Mouse (Mus musculus): ENCODE results near the gene Dmwd. TPM values are rescaled to one million over a fixed set of nuclear protein-coding genes. Genes with fewer than 3 reads are reported as not detected.

The Dmwd gene
- polyA plus RNA-seq, 1 experiment from 2014 or later = 20.2 TPM

- Histone ChIP-seq H3K4me3 (ENCODE audit: low read depth, low read length) (peak overlapping the region; percentile 90), H3K4me1 (ENCODE audit: control insufficient read depth, insufficient read depth, low read length) (peaks cover 10% of the 10 kb centered on the region), H3K27me3 (replicated peaks; ENCODE audit: control insufficient read depth, insufficient read depth, low read length) (no peaks in the 10 kb centered on the region), H3K9me3 (ENCODE audit: control insufficient read depth, low read length) (no peaks in the 10 kb centered on the region), H3K4me2 (ENCODE audit: low read depth, low read length) (peak overlapping the region; percentile 87), H3K36me3 (ENCODE audit: control insufficient read depth, insufficient read depth, low read length) (peaks cover 40% of the 10 kb centered on the region), H3K27ac (replicated peaks; ENCODE audit: low read depth, low read length) (peak overlapping the region; percentile 87), H3K9ac (ENCODE audit: low read depth, low read length) (peak overlapping the region; percentile 91)
- DNase-seq (ENCODE audit: low spot score) (no peak), ATAC-seq (ENCODE audit: low read depth) (no peak)
- WGBS = 1% methylated on average over 19 of the region's 22 CpGs
Measured at GRCm38 (mm10) chr7:19076586-19076991, 562 bp downstream of the Dmwd start.

- peak overlapping the region; percentile 91; the same call in 1 of the 2 replicates for H3K9ac ChIP-seq (ENCODE audit: low read depth, low read length)
- H3K9me3 ChIP-seq (ENCODE audit: control insufficient read depth, low read length) = no peaks in the 10 kb centered on the region
- peaks cover 10% of the 10 kb centered on the region for H3K4me1 ChIP-seq (ENCODE audit: control insufficient read depth, insufficient read depth, low read length)
- no peak for ATAC-seq (ENCODE audit: low read depth)
- H3K27me3 ChIP-seq (replicated peaks; ENCODE audit: control insufficient read depth, insufficient read depth, low read length) = no peaks in the 10 kb centered on the region
- peak overlapping the region; percentile 90 for H3K4me3 ChIP-seq (ENCODE audit: low read depth, low read length)
- no peak for DNase-seq (ENCODE audit: low spot score)
- H3K27ac ChIP-seq (replicated peaks; ENCODE audit: low read depth, low read length) = no peak overlapping the region
- WGBS = 70% methylated on average over 14 of the region's 14 CpGs
- H3K36me3 ChIP-seq (ENCODE audit: control insufficient read depth, insufficient read depth, low read length) = peaks cover 51% of the 10 kb centered on the region
- peak overlapping the region; percentile 87 for H3K4me2 ChIP-seq (ENCODE audit: low read depth, low read length)
Measured at GRCm38 (mm10) chr7:19077761-19078160, 1.7 kb downstream of the Dmwd start.

GRCm38 (mm10) chr7:19078732-19079131, 2.7 kb downstream of the Dmwd start:
- Histone ChIP-seq H3K4me3 (ENCODE audit: low read depth, low read length) (no peak overlapping the region), H3K27ac (replicated peaks; ENCODE audit: low read depth, low read length) (no peak overlapping the region), H3K27me3 (replicated peaks; ENCODE audit: control insufficient read depth, insufficient read depth, low read length) (no peaks in the 10 kb centered on the region), H3K36me3 (ENCODE audit: control insufficient read depth, insufficient read depth, low read length) (peaks cover 58% of the 10 kb centered on the region), H3K4me1 (ENCODE audit: control insufficient read depth, insufficient read depth, low read length) (peaks cover 15% of the 10 kb centered on the region), H3K4me2 (ENCODE audit: low read depth, low read length) (no peak overlapping the region), H3K9me3 (ENCODE audit: control insufficient read depth, low read length) (no peaks in the 10 kb centered on the region), H3K9ac (ENCODE audit: low read depth, low read length) (no peak overlapping the region)
- ATAC-seq (ENCODE audit: low read depth) = no peak
- whole genome bisulfite sequencing = 77% methylated on average over 3 of the region's 3 CpGs
- no peak for DNase-seq (ENCODE audit: low spot score)

- WGBS = 85% methylated on average over 19 of the region's 19 CpGs
- Histone ChIP-seq H3K4me1 (ENCODE audit: control insufficient read depth, insufficient read depth, low read length) (peaks cover 23% of the 10 kb centered on the region), H3K4me2 (ENCODE audit: low read depth, low read length) (no peak overlapping the region), H3K36me3 (ENCODE audit: control insufficient read depth, insufficient read depth, low read length) (peaks cover 58% of the 10 kb centered on the region), H3K9ac (ENCODE audit: low read depth, low read length) (no peak overlapping the region), H3K4me3 (ENCODE audit: low read depth, low read length) (no peak overlapping the region), H3K27ac (replicated peaks; ENCODE audit: low read depth, low read length) (no peak overlapping the region), H3K27me3 (replicated peaks; ENCODE audit: control insufficient read depth, insufficient read depth, low read length) (no peaks in the 10 kb centered on the region), H3K9me3 (ENCODE audit: control insufficient read depth, low read length) (no peaks in the 10 kb centered on the region)
- ATAC-seq (ENCODE audit: low read depth) (no peak), DNase-seq (ENCODE audit: low spot score) (no peak)
Measured at GRCm38 (mm10) chr7:19080451-19080950, 4.5 kb downstream of the Dmwd start.

GRCm38 (mm10) chr7:19082171-19082570, 6.1 kb downstream of the Dmwd start:
- H3K27me3 ChIP-seq (replicated peaks; ENCODE audit: control insufficient read depth, insufficient read depth, low read length) = no peaks in the 10 kb centered on the region
- no peak overlapping the region for H3K9ac ChIP-seq (ENCODE audit: low read depth, low read length)
- ATAC-seq (ENCODE audit: low read depth) (no peak), DNase-seq (ENCODE audit: low spot score) (no peak)
- H3K4me3 ChIP-seq (ENCODE audit: low read depth, low read length) = no peak overlapping the region
- H3K9me3 ChIP-seq (ENCODE audit: control insufficient read depth, low read length) = no peaks in the 10 kb centered on the region
- no peak overlapping the region for H3K4me2 ChIP-seq (ENCODE audit: low read depth, low read length)
- WGBS = 77% methylated on average over 4 of the region's 4 CpGs
- peaks cover 60% of the 10 kb centered on the region for H3K36me3 ChIP-seq (ENCODE audit: control insufficient read depth, insufficient read depth, low read length)
- H3K4me1 ChIP-seq (ENCODE audit: control insufficient read depth, insufficient read depth, low read length) = peaks cover 22% of the 10 kb centered on the region
- no peak overlapping the region for H3K27ac ChIP-seq (replicated peaks; ENCODE audit: low read depth, low read length)

- Histone ChIP-seq H3K4me1 (ENCODE audit: control insufficient read depth, insufficient read depth, low read length) (peaks cover 13% of the 10 kb centered on the region), H3K9me3 (ENCODE audit: control insufficient read depth, low read length) (no peaks in the 10 kb centered on the region), H3K27me3 (replicated peaks; ENCODE audit: control insufficient read depth, insufficient read depth, low read length) (no peaks in the 10 kb centered on the region), H3K36me3 (ENCODE audit: control insufficient read depth, insufficient read depth, low read length) (peaks cover 65% of the 10 kb centered on the region), H3K27ac (replicated peaks; ENCODE audit: low read depth, low read length) (peak overlapping the region; percentile 63; the same call in 1 of the 2 replicates), H3K9ac (ENCODE audit: low read depth, low read length) (no peak overlapping the region), H3K4me2 (ENCODE audit: low read depth, low read length) (peak overlapping the region; percentile 45; the same call in 1 of the 2 replicates), H3K4me3 (ENCODE audit: low read depth, low read length) (no peak overlapping the region)
- ATAC-seq (ENCODE audit: low read depth) = no peak
- WGBS = 54% methylated on average over 6 of the region's 6 CpGs
- no peak for DNase-seq (ENCODE audit: low spot score)
Measured at GRCm38 (mm10) chr7:19083096-19083495, 7.1 kb downstream of the Dmwd start.

- Histone ChIP-seq H3K36me3 (ENCODE audit: control insufficient read depth, insufficient read depth, low read length) (peaks cover 64% of the 10 kb centered on the region), H3K9me3 (ENCODE audit: control insufficient read depth, low read length) (no peaks in the 10 kb centered on the region), H3K4me1 (ENCODE audit: control insufficient read depth, insufficient read depth, low read length) (peaks cover 13% of the 10 kb centered on the region), H3K4me2 (ENCODE audit: low read depth, low read length) (peak within 1 kb of the TSS; percentile 45), H3K27ac (replicated peaks; ENCODE audit: low read depth, low read length) (peak within 1 kb of the TSS; percentile 63), H3K9ac (ENCODE audit: low read depth, low read length) (peak within 1 kb of the TSS; percentile 45), H3K27me3 (replicated peaks; ENCODE audit: control insufficient read depth, insufficient read depth, low read length) (no peaks in the 10 kb centered on the region), H3K4me3 (ENCODE audit: low read depth, low read length) (peak within 1 kb of the TSS; percentile 28)
- ATAC-seq (ENCODE audit: low read depth) = peak; percentile 42
- DNase-seq (ENCODE audit: low spot score) = peak; percentile 34
- 34% methylated on average over 7 of the region's 10 CpGs for WGBS
Measured at GRCm38 (mm10) chr7:19083701-19084100, 7.7 kb downstream of the Dmwd start, which contains the start of gene Dmpk. Dmpk (plus strand) TSS chr7:19083849.

- Histone ChIP-seq H3K4me1 (ENCODE audit: control insufficient read depth, insufficient read depth, low read length) (peaks cover 13% of the 10 kb centered on the region), H3K4me3 (ENCODE audit: low read depth, low read length) (peak overlapping the region; percentile 28), H3K36me3 (ENCODE audit: control insufficient read depth, insufficient read depth, low read length) (peaks cover 61% of the 10 kb centered on the region), H3K27me3 (replicated peaks; ENCODE audit: control insufficient read depth, insufficient read depth, low read length) (no peaks in the 10 kb centered on the region), H3K9me3 (ENCODE audit: control insufficient read depth, low read length) (no peaks in the 10 kb centered on the region), H3K27ac (replicated peaks; ENCODE audit: low read depth, low read length) (peak overlapping the region; percentile 63), H3K9ac (ENCODE audit: low read depth, low read length) (peak overlapping the region; percentile 45), H3K4me2 (ENCODE audit: low read depth, low read length) (peak overlapping the region; percentile 45)
- peak; percentile 53 for DNase-seq (ENCODE audit: low spot score)
- 61% methylated on average over 6 of the region's 6 CpGs for WGBS
- ATAC-seq (ENCODE audit: low read depth) = no peak; the same call in 1 of the 2 replicates
Measured at GRCm38 (mm10) chr7:19084277-19084771, 8.3 kb downstream of the Dmwd start.
